Mouse (Mus musculus) mesoderm, embryonic 11.5 days (tissue): ENCODE measurements around the gene Ttc33.
A peak's percentile ranks its signal among the peaks of the same experiment; 100 is the strongest.

Source experiments
- DNase-seq: peaks from one replicate; pipeline ENCODE4 v3.0.0-alpha.2; 2012; ENCODE audit warnings: low read depth, low spot score

The Ttc33 gene

DNA sequence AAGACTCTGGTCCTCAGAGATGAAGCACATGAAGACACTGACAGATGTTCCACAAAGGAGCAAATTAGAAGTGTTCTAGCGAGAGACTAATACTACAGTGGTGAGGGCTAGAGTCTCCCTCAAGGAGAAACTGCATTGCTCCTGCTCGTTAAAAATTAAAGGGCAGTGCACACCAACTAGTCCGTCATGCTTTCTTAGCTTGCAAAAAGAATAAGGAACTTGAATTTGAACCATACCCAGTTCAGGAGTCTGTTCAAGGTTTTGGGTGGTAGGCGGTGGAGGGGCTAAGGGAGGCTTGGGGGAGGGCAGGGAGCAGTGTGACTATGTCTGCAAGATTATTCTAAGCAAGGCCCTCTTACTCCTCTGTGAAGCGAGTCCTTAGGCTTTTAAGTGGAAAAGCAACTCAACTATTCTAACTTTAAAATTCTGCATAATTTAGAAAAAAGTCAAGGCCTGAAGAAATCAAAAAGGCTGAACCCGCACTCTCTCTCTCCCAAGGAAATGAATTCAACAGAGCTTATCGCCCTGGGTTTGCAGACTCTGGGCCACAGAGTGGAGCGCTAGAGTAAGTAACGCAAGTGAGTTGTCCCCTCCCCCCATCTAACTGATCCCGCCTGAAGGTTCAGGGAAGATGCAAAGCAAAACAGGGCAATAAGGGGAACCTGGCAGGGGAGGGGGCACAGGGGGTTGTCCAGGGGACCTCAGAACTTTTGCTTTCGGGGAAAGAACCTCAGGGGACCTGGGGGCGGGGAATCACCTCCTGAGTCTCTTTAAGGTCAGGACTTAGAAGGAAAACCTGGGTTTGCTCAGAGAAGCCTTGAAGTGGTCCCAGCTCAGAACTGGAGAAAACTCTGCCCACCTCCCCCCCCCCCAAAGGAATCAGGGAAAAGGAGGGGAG is 56.2 kb downstream of the Ttc33 start:
- peak; percentile 55 for DNase-seq

DNA sequence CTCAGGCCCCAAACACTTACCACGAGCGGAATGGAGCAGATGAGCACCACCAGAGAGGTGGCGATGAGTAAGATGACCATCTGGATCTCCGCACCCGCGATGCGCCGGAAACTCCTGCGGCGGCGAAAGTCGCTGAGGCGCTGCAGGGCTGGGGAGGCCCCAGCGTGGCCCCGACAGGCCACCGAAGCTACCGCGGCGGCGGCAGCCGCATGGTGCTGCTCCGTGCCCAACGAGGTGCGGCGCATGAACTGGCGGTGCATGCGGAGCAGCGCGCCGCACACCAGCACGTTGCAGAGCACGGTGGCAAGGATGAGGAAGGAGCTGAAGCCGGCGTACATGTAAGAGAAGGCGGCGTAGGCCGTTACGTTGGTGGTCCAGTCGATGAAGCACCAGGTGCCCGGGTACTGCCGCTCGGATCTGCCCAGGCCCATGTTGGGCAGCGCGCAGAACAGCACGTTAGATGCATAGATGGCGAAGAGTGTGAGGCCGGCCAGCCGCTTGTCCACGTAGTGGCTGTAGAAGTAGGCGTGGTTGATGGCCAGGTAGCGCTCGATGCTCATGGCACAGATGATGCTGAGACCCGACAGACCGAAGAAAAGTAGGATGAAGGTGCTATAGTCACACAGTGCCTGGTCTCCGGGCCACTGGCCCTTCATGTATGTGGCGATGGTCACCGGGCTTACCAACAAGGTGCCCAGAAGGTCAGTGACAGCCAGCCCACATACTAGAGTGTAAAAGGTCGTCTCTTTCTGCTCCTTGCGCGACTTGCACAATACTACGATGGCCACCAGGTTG is 57.1 kb downstream of the Ttc33 start:
- DNase-seq: no peak

DNA sequence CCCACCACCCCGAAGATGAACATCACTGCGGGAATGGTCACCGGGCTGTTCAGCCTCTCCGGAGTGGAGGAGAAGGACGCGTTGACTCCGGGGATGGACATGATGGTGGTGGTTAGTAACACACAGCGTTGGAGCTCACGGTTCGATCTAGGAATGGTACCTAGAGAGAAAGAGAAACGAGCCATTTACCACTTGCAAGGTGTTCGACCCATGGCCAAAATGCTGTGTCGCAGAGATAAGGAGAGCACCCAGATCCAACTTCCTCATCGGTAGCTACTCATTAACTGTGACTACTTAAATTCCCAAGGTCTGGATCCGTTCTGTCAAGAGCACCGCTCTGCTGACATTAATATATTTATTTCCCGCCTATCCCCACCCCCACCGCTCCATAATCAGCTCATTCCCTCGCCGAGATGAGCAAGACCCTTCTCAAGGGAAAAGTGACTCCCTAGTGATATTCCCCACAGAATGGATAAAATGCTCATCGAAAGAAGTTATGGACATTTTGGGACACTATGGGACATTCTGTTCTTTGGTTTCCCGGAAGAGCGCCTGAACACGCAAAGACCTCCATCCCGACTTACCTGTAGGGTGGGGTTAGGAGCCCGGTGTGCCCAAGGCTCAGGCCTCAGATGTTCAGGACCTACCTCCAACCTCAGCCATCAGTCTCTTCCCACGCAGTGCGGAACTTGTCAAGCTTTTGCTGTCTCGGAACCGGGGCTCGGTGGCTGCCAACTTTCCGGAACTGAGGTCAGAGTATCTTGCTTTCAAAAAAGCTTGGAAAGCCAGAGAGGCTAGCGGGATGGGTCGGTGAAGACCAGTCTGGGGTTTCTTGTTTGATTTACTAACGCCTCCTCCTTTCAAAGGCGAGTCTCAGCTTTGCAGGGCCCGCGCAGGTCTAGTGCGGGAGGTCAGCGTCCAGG is 58.0 kb downstream of the Ttc33 start:
- no peak for DNase-seq

DNA sequence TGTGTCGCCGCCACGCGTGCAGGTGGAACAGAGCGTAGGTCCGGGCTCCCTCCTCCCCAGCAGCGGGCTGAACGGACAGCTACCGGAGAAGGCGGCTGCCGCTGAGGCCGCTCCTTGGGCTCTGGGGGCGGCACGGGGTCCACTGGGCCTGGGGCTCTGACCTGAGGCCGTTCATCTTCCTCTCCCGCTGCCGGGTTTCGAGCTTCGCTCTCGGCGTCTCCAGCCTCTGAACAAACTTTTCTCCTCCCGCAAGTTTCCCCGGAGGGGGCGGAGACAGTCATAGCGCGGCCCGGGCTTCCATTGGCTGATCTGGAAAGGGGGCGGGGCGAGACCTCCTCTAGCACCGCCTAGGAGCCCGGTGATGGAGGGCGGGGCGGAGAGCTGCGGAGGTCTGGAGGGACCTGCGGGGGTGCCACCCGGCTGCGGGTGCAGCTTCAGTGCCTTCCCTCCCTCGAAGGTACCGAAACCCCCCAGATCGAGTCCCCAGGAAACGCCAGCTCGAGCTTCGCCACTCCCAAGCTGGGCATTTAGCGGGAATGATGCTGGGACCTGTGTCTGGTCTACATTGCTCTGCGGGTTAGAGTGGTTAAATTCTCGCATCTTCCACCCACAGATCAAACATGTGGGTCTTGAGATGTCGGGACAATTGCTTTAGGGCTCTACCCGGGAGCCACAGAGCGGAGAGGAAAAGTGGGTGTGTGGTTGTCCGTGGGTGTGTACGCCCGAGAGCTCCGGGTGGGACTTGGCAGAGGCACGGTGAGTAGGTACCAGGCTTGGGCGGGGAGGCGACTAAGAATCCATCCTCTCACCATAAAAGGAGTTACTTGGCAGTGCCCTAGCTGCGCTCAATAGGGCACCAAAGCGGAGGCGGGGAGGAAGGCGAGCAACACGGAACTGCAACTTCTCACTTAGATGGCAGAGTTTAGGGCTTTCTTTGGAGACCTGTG is 58.9 kb downstream of the Ttc33 start, which contains the start of gene Ptger4:
Gene Ptger4, minus strand, starts transcription at position 229 of the 947 bp plus-strand sequence.
- DNase-seq: peak; percentile 88

DNA sequence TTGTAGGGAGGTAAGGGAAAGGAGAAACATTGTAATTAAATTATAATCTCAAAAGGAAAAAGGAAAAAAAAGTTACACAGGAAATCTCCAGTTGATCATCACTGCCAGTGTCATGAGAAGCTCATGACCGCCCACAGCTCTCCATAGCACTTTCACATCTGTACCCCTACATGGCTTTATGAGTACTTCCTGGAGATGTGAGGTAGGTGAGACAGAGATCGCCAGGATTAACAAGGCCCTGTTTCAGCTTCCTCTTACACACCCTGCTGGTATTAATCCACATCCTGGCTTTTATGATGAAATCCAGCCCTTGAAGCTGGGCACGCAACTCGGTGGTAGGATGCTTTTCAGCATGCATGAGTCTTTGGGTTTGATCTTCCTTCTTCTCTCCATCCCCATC is 64.9 kb downstream of the Ttc33 start:
- no peak for DNase-seq

DNA sequence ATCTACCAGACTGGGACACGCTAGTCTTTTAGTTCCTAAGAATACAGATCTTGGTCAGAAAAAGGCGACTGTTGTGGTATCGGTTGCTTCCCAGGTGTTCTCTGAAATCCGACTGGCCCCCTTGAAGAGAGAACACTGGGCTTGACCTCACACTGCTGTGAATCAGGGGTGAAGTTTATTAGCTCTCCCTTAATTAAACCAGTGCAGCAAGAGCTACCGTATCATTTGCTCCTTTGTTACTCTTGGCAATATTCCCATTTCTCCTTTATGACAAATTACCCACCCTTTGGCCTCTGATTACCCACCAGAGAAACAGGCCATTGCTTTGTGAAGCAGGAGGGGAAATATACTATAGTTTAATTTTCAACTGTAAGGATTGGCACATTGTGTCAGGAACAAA is 74.9 kb downstream of the Ttc33 start:
- no peak for DNase-seq

DNA sequence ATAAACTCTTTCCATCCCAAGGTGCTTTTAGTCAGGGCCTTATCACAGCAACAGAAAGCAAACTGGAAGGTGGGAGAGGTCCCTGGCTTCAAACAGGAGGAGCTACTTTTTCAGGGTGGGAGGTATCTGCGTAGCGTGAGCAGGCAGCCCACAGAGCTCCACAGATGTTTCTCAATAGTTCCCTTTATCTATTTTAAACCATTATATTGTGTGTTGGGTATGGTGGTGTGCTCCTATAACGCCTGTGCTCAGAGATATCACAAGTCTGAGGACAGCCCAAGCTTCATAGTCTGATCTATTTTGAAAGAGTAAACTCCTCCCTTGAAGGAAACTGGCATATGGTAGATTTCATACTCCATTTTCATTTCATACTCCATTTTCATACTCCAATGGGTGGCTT is 75.7 kb downstream of the Ttc33 start:
- DNase-seq: no peak

DNA sequence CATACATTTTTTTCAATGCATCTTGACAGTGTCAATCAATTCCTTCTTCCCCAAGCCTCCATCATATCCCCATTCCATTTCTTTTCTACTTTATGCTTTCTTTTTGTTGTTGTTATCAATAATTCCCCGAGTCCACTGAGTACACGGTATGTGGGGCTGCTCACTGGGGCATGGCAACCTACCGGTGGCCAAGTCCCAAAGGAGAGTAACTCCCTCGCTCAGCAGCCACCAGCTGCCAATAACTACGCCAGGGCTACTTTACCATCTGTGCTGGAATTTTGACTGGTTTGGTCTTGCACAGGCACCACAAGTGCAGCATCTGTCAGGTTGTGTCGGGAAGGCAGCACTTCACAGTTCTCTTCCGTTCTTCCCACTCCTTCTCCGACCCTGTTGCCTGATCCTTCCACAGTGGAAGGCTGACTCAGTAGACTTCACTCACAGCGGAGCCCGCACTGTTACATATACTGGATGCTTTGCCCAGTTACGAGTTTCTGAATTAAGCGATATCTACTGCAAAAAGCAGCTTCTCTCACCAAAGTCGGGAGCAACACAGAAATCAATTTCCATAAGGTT is 76.9 kb downstream of the Ttc33 start:
- DNase-seq: no peak

DNA sequence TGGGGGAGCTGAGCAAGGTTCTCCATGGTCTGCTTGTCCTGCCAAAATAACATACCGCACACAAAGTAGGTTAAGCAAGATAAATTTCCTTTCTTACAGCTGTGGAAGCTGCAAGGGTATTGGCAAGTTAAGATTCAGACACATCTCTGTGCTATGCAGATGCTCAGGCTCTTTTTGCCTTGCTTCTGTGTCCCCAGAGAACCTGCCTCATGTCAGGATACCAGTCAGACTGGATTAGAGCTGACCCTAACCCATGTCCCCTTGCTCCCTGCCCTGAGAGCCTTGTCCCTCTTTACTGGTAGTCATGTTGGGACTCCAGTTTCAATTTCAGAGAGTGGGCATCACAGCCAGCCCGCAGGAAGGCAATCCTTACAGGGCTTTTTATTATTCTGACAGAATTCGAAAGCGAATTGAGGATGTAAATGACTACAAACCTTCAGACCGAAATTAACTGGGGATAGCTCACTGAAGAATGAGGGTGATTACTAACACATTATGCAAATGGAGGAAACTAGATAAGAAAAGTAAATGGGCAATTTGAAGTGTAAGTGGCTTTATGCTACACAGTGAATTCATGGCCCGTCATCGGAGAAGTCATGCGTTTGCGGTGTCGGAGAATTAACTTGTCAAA is 77.7 kb downstream of the Ttc33 start:
- no peak for DNase-seq

DNA sequence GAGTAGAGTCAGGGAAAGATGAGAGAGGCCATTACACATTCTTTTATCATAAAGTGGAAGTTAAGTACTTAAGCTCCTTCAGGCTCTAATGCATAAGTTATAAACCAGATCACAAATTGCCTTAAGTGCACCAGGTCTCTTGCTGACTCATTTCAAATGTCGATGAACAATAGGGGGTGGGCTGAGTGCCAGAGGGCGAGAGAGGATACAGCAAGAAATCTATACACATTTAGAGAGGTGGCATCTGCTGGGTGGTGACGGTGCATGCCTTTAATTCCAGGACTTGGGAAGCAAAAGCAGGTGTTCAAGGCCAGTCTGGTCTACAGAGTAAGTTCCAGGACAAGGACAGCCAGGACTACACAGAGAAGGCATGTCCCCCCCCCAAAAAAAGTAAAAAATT is 80.8 kb downstream of the Ttc33 start:
- DNase-seq: no peak
